Comparison of ENCODE assay signal across 8 mouse cellular contexts in the genomic region with DNA sequence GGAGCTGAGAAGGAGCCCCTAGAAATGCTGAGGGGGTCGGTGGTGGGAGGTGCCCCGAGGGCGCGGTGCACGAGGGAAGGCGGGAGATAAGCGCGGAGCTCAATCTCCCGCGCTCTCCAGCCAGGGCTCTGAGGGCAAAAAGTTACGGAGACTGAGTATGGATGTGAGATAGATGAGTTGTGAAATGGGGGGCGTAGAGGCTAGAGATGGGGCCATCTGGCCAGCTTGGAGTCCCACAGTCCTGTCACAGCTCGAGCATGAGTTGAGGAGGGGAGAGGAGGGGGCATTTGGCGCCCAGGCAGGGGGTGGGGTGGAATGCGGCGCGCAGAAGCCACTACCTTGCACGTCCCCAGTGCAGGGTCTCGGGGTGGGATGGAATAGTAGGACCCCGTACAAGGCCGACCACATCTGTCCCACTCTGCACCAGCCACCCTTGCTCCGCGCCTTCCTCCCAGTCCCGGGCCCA. TPM values are rescaled to one million over a fixed set of nuclear protein-coding genes. Genes with fewer than 3 reads are reported as not detected.
DNase-seq lines count a peak whose midpoint lies in the region; ATAC-seq and TF ChIP-seq lines count a peak whose summit lies in the region.

No protein-coding gene starts in this region.

- TF ChIP-seq CTCF in midbrain, postnatal 0 days (IDR thresholded peaks at IDR 0.05): no peak

- no peak for ATAC-seq in heart, embryonic 14.5 days (ENCODE audit: insufficient number of reproducible peaks, insufficient read depth, low FRiP score, low read depth)
- ATAC-seq in embryonic facial prominence, embryonic 15.5 days (ENCODE audit: insufficient number of reproducible peaks, low FRiP score, low TSS enrichment, low read depth): no peak
- peak; percentile 8 for ATAC-seq in intestine, embryonic 16.5 days
- ATAC-seq in midbrain, postnatal 0 days (ENCODE audit: low FRiP score): peak; percentile 8

- in situ Hi-C loops in ES-E14 (cut with MboI; ENCODE audit: low sequenced_read_pairs in 2 of 2, unreplicated experiment in 2 of 2): no loop called here

- H3K4me1 ChIP-seq in heart, embryonic 14.5 days (ENCODE audit: control insufficient read depth in 2 of 2, insufficient read depth in 2 of 2, low read length in 2 of 2): peaks cover 4 to 32% of the 10 kb centered on the region in 2 experiments; a peak in 3 of 4 replicates
- H3K4me1 ChIP-seq in ES-E14 (ENCODE audit: control insufficient read depth in 2 of 2, insufficient read depth in 2 of 2, low read length in 2 of 2, poor library complexity in 1 of 2): peaks cover 4% of the 10 kb centered on the region in 2 experiments; a peak in 3 of 4 replicates
- peaks cover 26% of the 10 kb centered on the region for H3K4me1 ChIP-seq in embryonic facial prominence, embryonic 15.5 days
- H3K4me1 ChIP-seq in intestine, embryonic 16.5 days (ENCODE audit: control insufficient read depth, insufficient read depth, low read length): peaks cover 21% of the 10 kb centered on the region
- H3K4me1 ChIP-seq in midbrain, postnatal 0 days (ENCODE audit: insufficient read depth, low read length): peaks cover 4% of the 10 kb centered on the region; the same call in 1 of the 2 replicates

- under 1% methylated on average over 22 of the region's 24 CpGs for whole genome bisulfite sequencing in heart, embryonic 14.5 days
- WGBS in embryonic facial prominence, embryonic 15.5 days: 0% methylated on average over 24 of the region's 24 CpGs
- 0% methylated on average over 24 of the region's 24 CpGs for WGBS in intestine, embryonic 16.5 days
- WGBS in midbrain, postnatal 0 days: under 1% methylated on average over 24 of the region's 24 CpGs

- H3K9me3 ChIP-seq in heart, embryonic 14.5 days (ENCODE audit: control insufficient read depth, low read length): no peaks in the 10 kb centered on the region
- H3K9me3 ChIP-seq in ES-E14 (ENCODE audit: control insufficient read depth, insufficient read depth, low read depth, low read length): no peaks in the 10 kb centered on the region
- H3K9me3 ChIP-seq in embryonic facial prominence, embryonic 15.5 days (replicated peaks): no peaks in the 10 kb centered on the region
- H3K9me3 ChIP-seq in intestine, embryonic 16.5 days (ENCODE audit: control insufficient read depth, low read length): no peaks in the 10 kb centered on the region
- H3K9me3 ChIP-seq in midbrain, postnatal 0 days (ENCODE audit: low read length): no peaks in the 10 kb centered on the region

- peaks cover 35% of the 10 kb centered on the region for H3K36me3 ChIP-seq in heart, embryonic 14.5 days (ENCODE audit: control insufficient read depth, insufficient read depth, low read length)
- H3K36me3 ChIP-seq in ES-E14 (ENCODE audit: control insufficient read depth, insufficient read depth, low read length, poor library complexity, severe bottlenecking): peaks cover 26% of the 10 kb centered on the region
- peaks cover 25% of the 10 kb centered on the region for H3K36me3 ChIP-seq in embryonic facial prominence, embryonic 15.5 days
- peaks cover 13% of the 10 kb centered on the region for H3K36me3 ChIP-seq in intestine, embryonic 16.5 days (ENCODE audit: control insufficient read depth, insufficient read depth, low read length)
- peaks cover 5% of the 10 kb centered on the region; the same call in 1 of the 2 replicates for H3K36me3 ChIP-seq in midbrain, postnatal 0 days (ENCODE audit: insufficient read depth, low read length)

- H3K4me2 ChIP-seq in heart, embryonic 14.5 days (ENCODE audit: low read length): peak overlapping the region; percentile 87
- peak overlapping the region; percentile 94 for H3K4me2 ChIP-seq in embryonic facial prominence, embryonic 15.5 days (replicated peaks)
- peak overlapping the region; percentile 90 for H3K4me2 ChIP-seq in intestine, embryonic 16.5 days (ENCODE audit: low read depth, low read length)
- H3K4me2 ChIP-seq in midbrain, postnatal 0 days (ENCODE audit: low read depth, low read length, poor library complexity, severe bottlenecking): peak overlapping the region; percentile 99

- peak overlapping the region; percentile 76 for H3K9ac ChIP-seq in heart, embryonic 14.5 days (ENCODE audit: low read length)
- peak overlapping the region; percentile 91 for H3K9ac ChIP-seq in ES-E14 (ENCODE audit: insufficient read depth, low read depth, low read length, poor library complexity, severe bottlenecking)
- H3K9ac ChIP-seq in embryonic facial prominence, embryonic 15.5 days: peak overlapping the region; percentile 50
- H3K9ac ChIP-seq in intestine, embryonic 16.5 days (ENCODE audit: low read depth, low read length): peak overlapping the region; percentile 78
- H3K9ac ChIP-seq in midbrain, postnatal 0 days (replicated peaks; ENCODE audit: low read length, poor library complexity, severe bottlenecking): peak overlapping the region; percentile 36; the same call in 1 of the 2 replicates

- peak overlapping the region; percentile 67 to 79 for H3K4me3 ChIP-seq in heart, embryonic 14.5 days (ENCODE audit: control insufficient read depth in 1 of 2, insufficient read depth in 1 of 2, low read depth in 1 of 2, low read length in 2 of 2)
- H3K4me3 ChIP-seq in ES-E14 (ENCODE audit: insufficient read depth in 1 of 2, low read depth in 1 of 2, low read length in 2 of 2, poor library complexity in 1 of 2, severe bottlenecking in 1 of 2): peak overlapping the region; percentile 85 to 97
- H3K4me3 ChIP-seq in embryonic facial prominence, embryonic 15.5 days (replicated peaks): peak overlapping the region; percentile 80
- peak overlapping the region; percentile 74 for H3K4me3 ChIP-seq in intestine, embryonic 16.5 days (ENCODE audit: low read length)
- peak overlapping the region; percentile 73 for H3K4me3 ChIP-seq in midbrain, postnatal 0 days (ENCODE audit: low read depth, low read length)

- peak overlapping the region; percentile 76 to 78 for H3K27ac ChIP-seq in heart, embryonic 14.5 days (replicated peaks in 1 of 2; ENCODE audit: control insufficient read depth in 1 of 2, insufficient read depth in 1 of 2, low read depth in 2 of 2, low read length in 2 of 2)
- peak overlapping the region; percentile 67 for H3K27ac ChIP-seq in ES-E14 (ENCODE audit: insufficient read depth, low read depth, low read length, poor library complexity, severe bottlenecking)
- H3K27ac ChIP-seq in embryonic facial prominence, embryonic 15.5 days (replicated peaks): peak overlapping the region; percentile 75; the same call in 1 of the 2 replicates
- peak overlapping the region; percentile 81 for H3K27ac ChIP-seq in intestine, embryonic 16.5 days (ENCODE audit: low read length)
- no peak overlapping the region for H3K27ac ChIP-seq in midbrain, postnatal 0 days (ENCODE audit: low read depth, low read length)

- intact Hi-C loops in heart, postnatal 36 days (cut with DNase I): loop anchor here (1.0 kb wide), 1 partner anchor 20 kb away; no protein-coding TSS in a partner anchor

- no peak for DNase-seq in heart, postnatal 36 days
- no peak for DNase-seq in ES-E14 (ENCODE audit: low read depth, low spot score)
- DNase-seq in midbrain, postnatal 0 days (ENCODE audit: low spot score): no peak
- no peak for DNase-seq in urinary bladder, postnatal 4 days (ENCODE audit: low spot score in 2 of 2)
- no peak for DNase-seq in ovary, postnatal 10 days (ENCODE audit: low spot score)

- no peaks in the 10 kb centered on the region for H3K27me3 ChIP-seq in heart, embryonic 14.5 days (ENCODE audit: control insufficient read depth, insufficient read depth, low read length)
- H3K27me3 ChIP-seq in embryonic facial prominence, embryonic 15.5 days: no peaks in the 10 kb centered on the region
- no peaks in the 10 kb centered on the region for H3K27me3 ChIP-seq in intestine, embryonic 16.5 days (replicated peaks; ENCODE audit: control insufficient read depth, insufficient read depth, low read length)
- no peaks in the 10 kb centered on the region for H3K27me3 ChIP-seq in midbrain, postnatal 0 days (ENCODE audit: insufficient read depth, low read length)

TF ChIP-seq in ES-E14, 5 proteins besides CTCF, POLR2A, EP300 and RAD21:
- TF ChIP-seq HCFC1 (IDR thresholded peaks at IDR 0.05; ENCODE audit: borderline replicate concordance, insufficient read depth, low read length): no peak
- no peak for TF ChIP-seq MAFK (IDR thresholded peaks at IDR 0.05; ENCODE audit: insufficient read depth, low read depth, low read length)
- TF ChIP-seq CHD2 (IDR thresholded peaks at IDR 0.05; ENCODE audit: low read depth, low read length): no peak
- no peak for TF ChIP-seq ZNF384 (IDR thresholded peaks at IDR 0.05; ENCODE audit: low read depth, low read length)
- no peak for TF ChIP-seq ZC3H11A (IDR thresholded peaks at IDR 0.05; ENCODE audit: borderline replicate concordance, low read depth, low read length)
TF ChIP-seq in ES-E14: peak in this region for 0.

RNA-seq across cellular contexts. Expression of gene Fbxo5, which starts 0.7 kb away (rescaled TPM):
- polyA plus RNA-seq in heart, embryonic 14.5 days (2014; fragmentation: Nextera tagmentation; extraction: Ambion mirVana): 35.1 and 43.0 TPM in 2 replicates
- total RNA-seq in heart, postnatal 36 days (2021): 1 to 10 TPM; 1.1 to 1.7 TPM
- total RNA-seq in ES-E14 (2012; rRNA removed): 60.7 and 62.8 TPM in 2 replicates
- 51.4 and 53.4 TPM in 2 replicates for polyA plus RNA-seq in embryonic facial prominence, embryonic 15.5 days (2015; fragmentation: Nextera tagmentation; extraction: Ambion mirVana)
- 41.6 and 47.9 TPM in 2 replicates for polyA plus RNA-seq in intestine, embryonic 16.5 days (2015; fragmentation: Nextera tagmentation; extraction: Ambion mirVana)
- total RNA-seq in midbrain, postnatal 0 days (2014; rRNA removed): 3.2 and 4.2 TPM in 2 replicates
- polyA plus RNA-seq in midbrain, postnatal 0 days (2015; fragmentation: Nextera tagmentation; extraction: Ambion mirVana): 6.0 and 7.2 TPM in 2 replicates

RNA-seq across cellular contexts. Expression of gene Mtrf1l, which starts 19.0 kb away (rescaled TPM):
- polyA plus RNA-seq in heart, embryonic 14.5 days (2014; fragmentation: Nextera tagmentation; extraction: Ambion mirVana): 13.3 and 15.9 TPM in 2 replicates
- total RNA-seq in heart, postnatal 36 days (2021): 1 to 10 TPM; 8.0 TPM
- total RNA-seq in ES-E14 (2012; rRNA removed): 6.8 and 7.0 TPM in 2 replicates
- polyA plus RNA-seq in embryonic facial prominence, embryonic 15.5 days (2015; fragmentation: Nextera tagmentation; extraction: Ambion mirVana): 13.8 and 14.1 TPM in 2 replicates
- polyA plus RNA-seq in intestine, embryonic 16.5 days (2015; fragmentation: Nextera tagmentation; extraction: Ambion mirVana): 11.9 and 12.5 TPM in 2 replicates
- total RNA-seq in midbrain, postnatal 0 days (2014; rRNA removed): 8.9 and 12.6 TPM in 2 replicates
- polyA plus RNA-seq in midbrain, postnatal 0 days (2015; fragmentation: Nextera tagmentation; extraction: Ambion mirVana): 5.2 and 5.4 TPM in 2 replicates

Comparison
In these comparisons a context has a peak if more than half of its experiments do, and no peak if none do; other contexts are left out.
1. ATAC-seq: peak in intestine, embryonic 16.5 days (single experiment) and midbrain, postnatal 0 days (single experiment); none in heart, embryonic 14.5 days (single experiment) and embryonic facial prominence, embryonic 15.5 days (single experiment).
2. H3K9ac ChIP-seq: peak in every context shown above with its lines; median percentile 91 in ES-E14; 78 in intestine, embryonic 16.5 days; 76 in heart, embryonic 14.5 days; 50 in embryonic facial prominence, embryonic 15.5 days; 36 in midbrain, postnatal 0 days.
3. Peak in every context shown above with its lines, with median percentiles within 50 percentile points of each other: H3K4me2 ChIP-seq and H3K4me3 ChIP-seq.